ENCODE assay signal across 24 mouse cellular contexts in genomic region chr7:137209688-137210345, GRCm38 (mm10).
A peak's percentile ranks its signal among the peaks of the same experiment; 100 is the strongest.
DNase-seq lines count a peak whose midpoint lies in the region; ATAC-seq and TF ChIP-seq lines count a peak whose summit lies in the region.
"Had no signal": no experiment of that assay in that cellular context is flagged by ENCODE, and none has a peak within 500 bp of the region (broad histone marks: within the 10 kb centered on the region; RNA-seq: fewer than 3 reads in every experiment).

No protein-coding gene starts in this region.

- no peaks in the 10 kb centered on the region for H3K9me3 ChIP-seq in midbrain, embryonic 13.5 days
- H3K9me3 ChIP-seq in midbrain, postnatal 0 days (ENCODE audit: low read length): no peaks in the 10 kb centered on the region
- H3K9me3 ChIP-seq in hindbrain, embryonic 15.5 days: no peaks in the 10 kb centered on the region
- no peaks in the 10 kb centered on the region for H3K9me3 ChIP-seq in neural tube, embryonic 13.5 days
- H3K9me3 ChIP-seq: heart, embryonic 12.5 days; stomach, embryonic 15.5 days had no signal

- peak; percentile 66 for ATAC-seq in midbrain, embryonic 13.5 days
- no peak for ATAC-seq in midbrain, postnatal 0 days (ENCODE audit: low FRiP score)
- no peak for ATAC-seq in hindbrain, embryonic 15.5 days (ENCODE audit: low FRiP score, low read depth)
- ATAC-seq in neural tube, embryonic 13.5 days (ENCODE audit: low read depth): no peak
- ATAC-seq: CD4-positive, CD25-positive, alpha-beta regulatory T cell, adult 4 months; forebrain, postnatal 0 days; inflammation-experienced regulatory T-cells, adult 6 months; liver, postnatal 0 days; lung, postnatal 0 days had no signal

- peaks cover 3% of the 10 kb centered on the region; the same call in 1 of the 2 replicates for H3K36me3 ChIP-seq in midbrain, embryonic 13.5 days
- H3K36me3 ChIP-seq in midbrain, postnatal 0 days (ENCODE audit: insufficient read depth, low read length): no peaks in the 10 kb centered on the region
- H3K36me3 ChIP-seq in hindbrain, embryonic 15.5 days: no peaks in the 10 kb centered on the region
- peaks cover 8% of the 10 kb centered on the region; the same call in 1 of the 2 replicates for H3K36me3 ChIP-seq in neural tube, embryonic 13.5 days
- H3K36me3 ChIP-seq: heart, embryonic 12.5 days; stomach, embryonic 15.5 days had no signal

- no peak overlapping the region for H3K4me2 ChIP-seq in midbrain, embryonic 13.5 days (replicated peaks)
- H3K4me2 ChIP-seq in midbrain, postnatal 0 days (ENCODE audit: low read depth, low read length, poor library complexity, severe bottlenecking): no peak overlapping the region
- no peak overlapping the region for H3K4me2 ChIP-seq in hindbrain, embryonic 15.5 days
- no peak overlapping the region for H3K4me2 ChIP-seq in neural tube, embryonic 13.5 days
- H3K4me2 ChIP-seq: heart, embryonic 12.5 days; stomach, embryonic 15.5 days had no signal

- DNase-seq in gastrocnemius, adult 18-20 months (ENCODE audit: low spot score): peak; percentile 17
- no peak for DNase-seq in gastrocnemius, postnatal 4 days (ENCODE audit: low spot score in 2 of 2)
- DNase-seq in midbrain, postnatal 0 days (ENCODE audit: low spot score): no peak
- DNase-seq in kidney, adult 11 months: no peak
- no peak for DNase-seq in heart, postnatal 4 days
- DNase-seq: adrenal gland, postnatal 25 days; cerebellum, adult 9-10 months; forebrain, postnatal 0 days; heart, postnatal 10 days; kidney, adult 8-10 months; kidney, postnatal 10 days; left cerebral cortex, postnatal 4 days; liver; liver, postnatal 0 days; thymus, postnatal 4 days had no signal

- H3K27me3 ChIP-seq in midbrain, embryonic 13.5 days: no peaks in the 10 kb centered on the region; the same call in 1 of the 2 replicates
- H3K27me3 ChIP-seq in midbrain, postnatal 0 days (ENCODE audit: insufficient read depth, low read length): no peaks in the 10 kb centered on the region
- no peaks in the 10 kb centered on the region for H3K27me3 ChIP-seq in hindbrain, embryonic 15.5 days
- no peaks in the 10 kb centered on the region for H3K27me3 ChIP-seq in neural tube, embryonic 13.5 days
- H3K27me3 ChIP-seq: heart, embryonic 12.5 days had no signal

- peaks cover 76% of the 10 kb centered on the region for H3K4me1 ChIP-seq in midbrain, embryonic 13.5 days (replicated peaks)
- no peaks in the 10 kb centered on the region for H3K4me1 ChIP-seq in midbrain, postnatal 0 days (ENCODE audit: insufficient read depth, low read length)
- H3K4me1 ChIP-seq in hindbrain, embryonic 15.5 days (replicated peaks): peaks cover 73% of the 10 kb centered on the region
- H3K4me1 ChIP-seq in neural tube, embryonic 13.5 days (replicated peaks): peaks cover 91% of the 10 kb centered on the region
- H3K4me1 ChIP-seq: heart, embryonic 12.5 days had no signal

- WGBS in midbrain, embryonic 13.5 days: 20% methylated on average over 15 of the region's 15 CpGs
- WGBS in midbrain, postnatal 0 days: 38% methylated on average over 15 of the region's 15 CpGs
- WGBS in hindbrain, embryonic 15.5 days: 36% methylated on average over 15 of the region's 15 CpGs
- WGBS in neural tube, embryonic 13.5 days: 43% methylated on average over 15 of the region's 15 CpGs

- no peak overlapping the region for H3K4me3 ChIP-seq in midbrain, embryonic 13.5 days (replicated peaks)
- H3K4me3 ChIP-seq in midbrain, postnatal 0 days (ENCODE audit: low read depth, low read length): no peak overlapping the region
- H3K4me3 ChIP-seq in hindbrain, embryonic 15.5 days: no peak overlapping the region
- no peak overlapping the region for H3K4me3 ChIP-seq in neural tube, embryonic 13.5 days
- H3K4me3 ChIP-seq: heart, embryonic 12.5 days; stomach, embryonic 15.5 days had no signal

- no peak for TF ChIP-seq CTCF in midbrain, postnatal 0 days (IDR thresholded peaks at IDR 0.05)

- H3K27ac ChIP-seq in midbrain, embryonic 13.5 days: peak overlapping the region; percentile 64
- no peak overlapping the region for H3K27ac ChIP-seq in midbrain, postnatal 0 days (ENCODE audit: low read depth, low read length)
- H3K27ac ChIP-seq in hindbrain, embryonic 15.5 days (replicated peaks): peak overlapping the region; percentile 60
- peak overlapping the region; percentile 86 for H3K27ac ChIP-seq in neural tube, embryonic 13.5 days (replicated peaks)
- H3K27ac ChIP-seq: macrophage; stomach, embryonic 15.5 days had no signal

- no peak overlapping the region for H3K9ac ChIP-seq in midbrain, embryonic 13.5 days (replicated peaks)
- H3K9ac ChIP-seq in midbrain, postnatal 0 days (replicated peaks; ENCODE audit: low read length, poor library complexity, severe bottlenecking): no peak overlapping the region
- no peak overlapping the region for H3K9ac ChIP-seq in hindbrain, embryonic 15.5 days
- peak overlapping the region; percentile 31; the same call in 1 of the 2 replicates for H3K9ac ChIP-seq in neural tube, embryonic 13.5 days
- H3K9ac ChIP-seq: forebrain, postnatal 0 days; heart, embryonic 12.5 days; liver, postnatal 0 days; stomach, embryonic 15.5 days had no signal
